19 mouse cellular contexts compared by ENCODE assay signal in genomic region chr15:81041767-81042166, GRCm38 (mm10).
DNase-seq lines count a peak whose midpoint lies in the region; ATAC-seq and TF ChIP-seq lines count a peak whose summit lies in the region.
"Had no signal": no experiment of that assay in that cellular context is flagged by ENCODE, and none has a peak within 500 bp of the region (broad histone marks: within the 10 kb centered on the region; RNA-seq: fewer than 3 reads in every experiment).

No protein-coding gene starts in this region.

- 0 out of 2 replicates have a peak overlapping the region, but pooled peaks have one; percentile 12 for H3K27ac ChIP-seq in forebrain, embryonic 10.5 days
- no peak overlapping the region for H3K27ac ChIP-seq in forebrain, embryonic 11.5 days (ENCODE audit: low read depth, low read length)
- H3K27ac ChIP-seq in kidney, embryonic 15.5 days = 0 out of 2 replicates have a peak overlapping the region, but pooled peaks have one; percentile 9
- H3K27ac ChIP-seq in midbrain, embryonic 15.5 days = 0 out of 2 replicates have a peak overlapping the region, but pooled peaks have one; percentile 25
- no peak overlapping the region for H3K27ac ChIP-seq in midbrain, postnatal 0 days (ENCODE audit: low read depth, low read length)
- H3K27ac ChIP-seq: forebrain, embryonic 15.5 days; hindbrain, embryonic 15.5 days; liver, embryonic 14.5 days; midbrain, embryonic 12.5 days had no signal

- no peaks in the 10 kb centered on the region for H3K9me3 ChIP-seq in forebrain, embryonic 10.5 days
- no peaks in the 10 kb centered on the region for H3K9me3 ChIP-seq in forebrain, embryonic 11.5 days (ENCODE audit: control insufficient read depth, low read length)
- H3K9me3 ChIP-seq in kidney, embryonic 15.5 days (replicated peaks) = no peaks in the 10 kb centered on the region
- no peaks in the 10 kb centered on the region for H3K9me3 ChIP-seq in midbrain, embryonic 15.5 days
- no peaks in the 10 kb centered on the region for H3K9me3 ChIP-seq in midbrain, postnatal 0 days (ENCODE audit: low read length)
- H3K9me3 ChIP-seq: forebrain, embryonic 15.5 days; G1E; hindbrain, embryonic 15.5 days; midbrain, embryonic 12.5 days had no signal

- peaks cover 13% of the 10 kb centered on the region for H3K36me3 ChIP-seq in forebrain, embryonic 10.5 days (replicated peaks)
- H3K36me3 ChIP-seq in forebrain, embryonic 11.5 days (ENCODE audit: control insufficient read depth, insufficient read depth, low read length) = no peaks in the 10 kb centered on the region
- H3K36me3 ChIP-seq in kidney, embryonic 15.5 days = peaks cover 8% of the 10 kb centered on the region
- H3K36me3 ChIP-seq in midbrain, embryonic 15.5 days (replicated peaks) = no peaks in the 10 kb centered on the region
- H3K36me3 ChIP-seq in midbrain, postnatal 0 days (ENCODE audit: insufficient read depth, low read length) = no peaks in the 10 kb centered on the region
- H3K36me3 ChIP-seq: hindbrain, embryonic 15.5 days had no signal

- no peak overlapping the region for H3K4me2 ChIP-seq in forebrain, embryonic 11.5 days (ENCODE audit: low read depth, low read length, severe bottlenecking)
- no peak overlapping the region for H3K4me2 ChIP-seq in kidney, embryonic 15.5 days
- H3K4me2 ChIP-seq in midbrain, embryonic 15.5 days = no peak overlapping the region
- H3K4me2 ChIP-seq in midbrain, postnatal 0 days (ENCODE audit: low read depth, low read length, poor library complexity, severe bottlenecking) = no peak overlapping the region
- H3K4me2 ChIP-seq: forebrain, embryonic 15.5 days; hindbrain, embryonic 15.5 days; midbrain, embryonic 12.5 days had no signal

- no peak for DNase-seq in forebrain, embryonic 10.5 days (ENCODE audit: extremely low spot score, low spot score)
- DNase-seq in forebrain, embryonic 11.5 days (ENCODE audit: low spot score) = no peak
- DNase-seq in kidney, adult 8-10 months = no peak
- no peak for DNase-seq in midbrain, postnatal 0 days (ENCODE audit: low spot score)
- no peak for DNase-seq in cerebellum, adult 8-10 months
- DNase-seq: cerebellum, postnatal 10 days; left cerebral cortex, postnatal 4 days; lung, postnatal 10 days; right cerebral cortex, postnatal 14 days; thymus, postnatal 4 days had no signal

- no peak for TF ChIP-seq CTCF in midbrain, postnatal 0 days (IDR thresholded peaks at IDR 0.05)

- no peak for ATAC-seq in forebrain, embryonic 11.5 days (replicated peaks; ENCODE audit: low FRiP score)
- no peak for ATAC-seq in kidney, embryonic 15.5 days (replicated peaks; ENCODE audit: low FRiP score)
- ATAC-seq in midbrain, embryonic 15.5 days (replicated peaks) = no peak
- ATAC-seq in midbrain, postnatal 0 days (ENCODE audit: low FRiP score) = no peak
- 0 out of 2 replicates have a peak, but pooled peaks have one; percentile 11 for ATAC-seq in megakaryocyte-erythroid progenitor cell, adult 5-6 weeks (replicated peaks; ENCODE audit: low FRiP score, low TSS enrichment, poor library complexity, severe bottlenecking)
- ATAC-seq: CD4-positive, CD25-positive, alpha-beta regulatory T cell, adult 4 months; forebrain, embryonic 15.5 days had no signal

- H3K27me3 ChIP-seq in forebrain, embryonic 10.5 days (ENCODE audit: poor library complexity, severe bottlenecking) = no peaks in the 10 kb centered on the region
- H3K27me3 ChIP-seq in forebrain, embryonic 11.5 days (ENCODE audit: control insufficient read depth, insufficient read depth, low read length) = no peaks in the 10 kb centered on the region
- H3K27me3 ChIP-seq in kidney, embryonic 15.5 days = no peaks in the 10 kb centered on the region
- H3K27me3 ChIP-seq in midbrain, embryonic 15.5 days (replicated peaks) = no peaks in the 10 kb centered on the region
- H3K27me3 ChIP-seq in midbrain, postnatal 0 days (ENCODE audit: insufficient read depth, low read length) = no peaks in the 10 kb centered on the region
- H3K27me3 ChIP-seq: forebrain, embryonic 15.5 days; hindbrain, embryonic 15.5 days; midbrain, embryonic 12.5 days had no signal

- 81% methylated on average over 4 of the region's 4 CpGs for WGBS in forebrain, embryonic 10.5 days
- 71% methylated on average over 4 of the region's 4 CpGs for WGBS in forebrain, embryonic 11.5 days
- WGBS in kidney, embryonic 15.5 days = 85% methylated on average over 4 of the region's 4 CpGs
- 84% methylated on average over 4 of the region's 4 CpGs for WGBS in midbrain, embryonic 15.5 days
- WGBS in midbrain, postnatal 0 days = 62% methylated on average over 4 of the region's 4 CpGs

- peaks cover 19% of the 10 kb centered on the region for H3K4me1 ChIP-seq in forebrain, embryonic 10.5 days
- no peaks in the 10 kb centered on the region for H3K4me1 ChIP-seq in forebrain, embryonic 11.5 days (replicated peaks; ENCODE audit: control insufficient read depth, insufficient read depth, low read length)
- peaks cover 21% of the 10 kb centered on the region for H3K4me1 ChIP-seq in kidney, embryonic 15.5 days
- H3K4me1 ChIP-seq in midbrain, embryonic 15.5 days = no peaks in the 10 kb centered on the region
- no peaks in the 10 kb centered on the region for H3K4me1 ChIP-seq in midbrain, postnatal 0 days (ENCODE audit: insufficient read depth, low read length)
- H3K4me1 ChIP-seq: forebrain, embryonic 15.5 days had no signal

- no peak overlapping the region for H3K9ac ChIP-seq in forebrain, embryonic 11.5 days (ENCODE audit: low read length)
- H3K9ac ChIP-seq in kidney, embryonic 15.5 days = no peak overlapping the region
- no peak overlapping the region for H3K9ac ChIP-seq in midbrain, embryonic 15.5 days
- no peak overlapping the region for H3K9ac ChIP-seq in midbrain, postnatal 0 days (replicated peaks; ENCODE audit: low read length, poor library complexity, severe bottlenecking)
- H3K9ac ChIP-seq: forebrain, embryonic 15.5 days; hindbrain, embryonic 15.5 days; liver, embryonic 14.5 days; midbrain, embryonic 12.5 days had no signal

- H3K4me3 ChIP-seq in forebrain, embryonic 10.5 days = no peak overlapping the region
- no peak overlapping the region for H3K4me3 ChIP-seq in forebrain, embryonic 11.5 days (ENCODE audit: low read depth, low read length)
- no peak overlapping the region for H3K4me3 ChIP-seq in kidney, embryonic 15.5 days (replicated peaks)
- no peak overlapping the region for H3K4me3 ChIP-seq in midbrain, embryonic 15.5 days
- no peak overlapping the region for H3K4me3 ChIP-seq in midbrain, postnatal 0 days (ENCODE audit: low read depth, low read length)
- H3K4me3 ChIP-seq: forebrain, embryonic 15.5 days; hindbrain, embryonic 15.5 days; midbrain, embryonic 12.5 days had no signal

Comparison
In these comparisons a context has a peak if more than half of its experiments do, and no peak if none do; other contexts are left out.
1. H3K27ac ChIP-seq: peak in forebrain, embryonic 10.5 days (single experiment), kidney, embryonic 15.5 days (single experiment) and midbrain, embryonic 15.5 days (single experiment); none in forebrain, embryonic 11.5 days (single experiment) and midbrain, postnatal 0 days (single experiment).